ENCODE assay signal across 17 mouse cellular contexts in the genomic region with DNA sequence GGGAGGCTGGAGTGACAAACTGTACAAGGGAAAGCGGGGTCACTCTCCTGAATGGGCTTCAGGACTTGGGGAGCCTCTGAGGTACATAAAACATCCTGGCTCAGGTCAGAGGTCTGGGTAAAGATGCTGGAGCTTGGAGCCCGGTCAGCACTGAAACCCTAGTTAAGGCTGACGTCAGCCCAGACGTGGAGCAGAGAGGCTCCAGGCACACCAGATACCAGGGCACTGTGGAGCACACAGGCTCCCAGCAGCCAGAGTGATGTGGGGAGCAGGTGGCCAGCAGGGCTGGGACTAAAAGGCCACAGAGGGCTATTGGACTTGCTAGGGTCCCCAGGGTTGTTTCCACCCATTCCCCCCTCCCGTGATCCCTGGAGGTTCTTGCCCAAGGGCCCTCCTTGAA. TPM values are rescaled to one million over a fixed set of nuclear protein-coding genes. Genes with fewer than 3 reads are reported as not detected.
"Had no signal": no experiment of that assay in that cellular context is flagged by ENCODE, and none has a peak within 500 bp of the region (broad histone marks: within the 10 kb centered on the region; RNA-seq: fewer than 3 reads in every experiment).

No protein-coding gene starts in this region.

- H3K4me2 ChIP-seq: limb, embryonic 13.5 days; liver, embryonic 11.5 days; liver, embryonic 15.5 days; neural tube, embryonic 12.5 days had no signal

- H3K4me3 ChIP-seq: left cerebral cortex, adult 2 months; limb, embryonic 13.5 days; liver, embryonic 15.5 days; neural tube, embryonic 12.5 days had no signal

- H3K4me1 ChIP-seq: limb, embryonic 13.5 days had no signal

- ATAC-seq: intestine, postnatal 0 days; lung, postnatal 0 days; midbrain, embryonic 16.5 days had no signal

- H3K9ac ChIP-seq: limb, embryonic 13.5 days; liver, embryonic 15.5 days; neural tube, embryonic 12.5 days had no signal

- DNase-seq: kidney, adult 8-10 months; kidney, postnatal 25 days; lung, adult 2 months; lung, postnatal 36 days; right cerebral cortex, adult 18-20 months; thymus, postnatal 14 days had no signal

- H3K27ac ChIP-seq: left cerebral cortex, adult 2 months; limb, embryonic 13.5 days; liver, embryonic 15.5 days; neural tube, embryonic 12.5 days; stomach, postnatal 0 days had no signal

- H3K27me3 ChIP-seq: limb, embryonic 13.5 days; liver, embryonic 15.5 days; neural tube, embryonic 12.5 days had no signal

- H3K9me3 ChIP-seq: limb, embryonic 13.5 days; liver, embryonic 15.5 days; neural tube, embryonic 12.5 days had no signal

RNA-seq across cellular contexts. Expression of a gene that starts 32.0 kb away (rescaled TPM):
- total RNA-seq: layer of hippocampus, postnatal 25 days had no signal
- polyA plus RNA-seq: kidney, embryonic 16.5 days; limb, embryonic 13.5 days; midbrain, embryonic 16.5 days; neural tube, embryonic 12.5 days had no signal
